Mouse (Mus musculus): Measurements from ENCODE around the gene Ndufaf3. TPM values are rescaled to one million over a fixed set of nuclear protein-coding genes. Genes with fewer than 3 reads are reported as not detected.

Gene Ndufaf3
- polyA plus RNA-seq, 1 experiment from 2014 or later = 48.4 TPM

DNA sequence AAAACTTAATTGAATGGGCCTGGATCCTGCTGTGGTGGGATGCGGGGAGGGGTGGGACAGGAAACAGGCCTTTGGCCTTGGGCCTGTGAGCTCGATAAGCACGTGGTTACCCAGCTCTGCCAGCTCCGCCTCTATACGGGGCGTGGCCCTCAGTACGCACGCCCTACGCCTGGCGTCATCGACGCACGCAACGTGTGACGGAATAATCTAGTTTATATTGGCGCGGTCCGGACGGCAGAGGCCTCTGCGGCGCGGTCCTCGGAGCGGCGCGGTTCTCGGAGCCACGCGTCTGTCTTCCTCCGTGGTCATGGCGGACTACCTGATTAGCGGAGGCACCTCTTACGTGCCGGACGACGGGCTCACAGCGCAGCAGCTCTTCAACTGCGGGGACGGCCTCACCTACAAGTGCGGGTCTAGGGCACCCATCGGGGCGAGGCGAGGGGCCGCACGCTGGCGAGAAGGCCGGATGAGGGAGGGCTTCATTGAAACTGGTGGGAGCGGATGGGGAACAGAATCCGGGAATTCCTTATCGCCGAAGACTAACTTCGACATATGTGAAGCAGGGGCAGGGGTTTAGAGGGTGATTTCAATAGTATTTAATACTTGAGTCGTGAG is 6.9 kb downstream of the Ndufaf3 start, which contains the start of gene Impdh2:
Impdh2 (plus strand) TSS at position 60 of the 615 bp plus-strand sequence.
- DNase-seq (ENCODE audit: low spot score) (peak; percentile 99), ATAC-seq (replicated peaks; ENCODE audit: insufficient number of reproducible peaks, low FRiP score, low TSS enrichment, low read depth) (peak; percentile 97)
- under 1% methylated on average over 50 of the region's 53 CpGs for WGBS
- Histone ChIP-seq H3K4me2 (ENCODE audit: low read depth, low read length) (peak within 1 kb of the TSS; percentile 62), H3K9me3 (replicated peaks; ENCODE audit: control insufficient read depth, low read length) (no peaks in the 10 kb centered on the region), H3K9ac (replicated peaks; ENCODE audit: low read length) (peak within 1 kb of the TSS; percentile 69), H3K36me3 (replicated peaks; ENCODE audit: control insufficient read depth, insufficient read depth, low read depth, low read length) (peaks cover 12% of the 10 kb centered on the region), H3K4me1 (ENCODE audit: control insufficient read depth, insufficient read depth, low read length) (no peaks in the 10 kb centered on the region; the same call in 1 of the 2 replicates), H3K4me3 (ENCODE audit: low read depth, low read length) (peak within 1 kb of the TSS; percentile 59), H3K27me3 (ENCODE audit: control insufficient read depth, insufficient read depth, low read length) (no peaks in the 10 kb centered on the region), H3K27ac (replicated peaks; ENCODE audit: low read depth, low read length) (no peak within 1 kb of the TSS; the same call in 1 of the 2 replicates)

- DNase-seq (ENCODE audit: low spot score) (no peak), ATAC-seq (replicated peaks; ENCODE audit: insufficient number of reproducible peaks, low FRiP score, low TSS enrichment, low read depth) (no peak)
- H3K9me3 ChIP-seq (replicated peaks; ENCODE audit: control insufficient read depth, low read length) = no peaks in the 10 kb centered on the region
- no peaks in the 10 kb centered on the region; the same call in 1 of the 2 replicates for H3K4me1 ChIP-seq (ENCODE audit: control insufficient read depth, insufficient read depth, low read length)
- H3K27ac ChIP-seq (replicated peaks; ENCODE audit: low read depth, low read length) = no peak overlapping the region
- no peak overlapping the region for H3K9ac ChIP-seq (replicated peaks; ENCODE audit: low read length)
- no peaks in the 10 kb centered on the region for H3K27me3 ChIP-seq (ENCODE audit: control insufficient read depth, insufficient read depth, low read length)
- H3K36me3 ChIP-seq (replicated peaks; ENCODE audit: control insufficient read depth, insufficient read depth, low read depth, low read length) = peaks cover 12% of the 10 kb centered on the region
- no peak overlapping the region for H3K4me2 ChIP-seq (ENCODE audit: low read depth, low read length)
- WGBS = 89% methylated on average over 4 of the region's 4 CpGs
- no peak overlapping the region for H3K4me3 ChIP-seq (ENCODE audit: low read depth, low read length)
Measured at GRCm38 (mm10) chr9:108559169-108559568, 8.1 kb downstream of the Ndufaf3 start.

DNA sequence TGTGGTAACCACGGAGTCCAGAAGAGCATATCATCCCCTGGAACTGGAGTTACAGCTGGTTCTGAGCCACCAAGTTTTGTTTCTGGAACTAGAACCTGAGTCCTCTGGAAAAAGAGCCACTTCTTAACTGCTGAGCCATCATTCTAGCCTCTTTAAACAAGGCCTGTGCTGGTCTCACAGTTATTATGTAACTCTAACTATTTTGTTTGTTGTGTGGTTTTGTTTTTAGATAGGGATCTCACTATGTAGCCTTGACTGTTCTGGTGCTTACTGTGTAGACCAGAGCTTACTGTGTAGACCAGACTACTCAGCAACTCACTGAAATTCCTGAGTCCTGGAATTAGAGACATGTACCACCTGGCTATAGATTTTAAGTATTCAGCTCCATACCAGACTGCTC is 20.4 kb downstream of the Ndufaf3 start:
- Histone ChIP-seq H3K27me3 (ENCODE audit: control insufficient read depth, insufficient read depth, low read length) (no peaks in the 10 kb centered on the region), H3K4me1 (ENCODE audit: control insufficient read depth, insufficient read depth, low read length) (no peaks in the 10 kb centered on the region), H3K9me3 (replicated peaks; ENCODE audit: control insufficient read depth, low read length) (no peaks in the 10 kb centered on the region), H3K9ac (replicated peaks; ENCODE audit: low read length) (no peak overlapping the region), H3K27ac (replicated peaks; ENCODE audit: low read depth, low read length) (no peak overlapping the region), H3K4me3 (ENCODE audit: low read depth, low read length) (no peak overlapping the region), H3K4me2 (ENCODE audit: low read depth, low read length) (no peak overlapping the region), H3K36me3 (replicated peaks; ENCODE audit: control insufficient read depth, insufficient read depth, low read depth, low read length) (peaks cover 21% of the 10 kb centered on the region)
- DNase-seq (ENCODE audit: low spot score) = no peak
- ATAC-seq (replicated peaks; ENCODE audit: insufficient number of reproducible peaks, low FRiP score, low TSS enrichment, low read depth) = no peak
- 98% methylated on average over 1 of the region's 1 CpGs for WGBS

- 95% methylated on average over 3 of the region's 3 CpGs for WGBS
- no peaks in the 10 kb centered on the region for H3K27me3 ChIP-seq (ENCODE audit: control insufficient read depth, insufficient read depth, low read length)
- no peaks in the 10 kb centered on the region for H3K9me3 ChIP-seq (replicated peaks; ENCODE audit: control insufficient read depth, low read length)
- DNase-seq (ENCODE audit: low spot score) = no peak
- H3K4me3 ChIP-seq (ENCODE audit: low read depth, low read length) = no peak overlapping the region
- H3K36me3 ChIP-seq (replicated peaks; ENCODE audit: control insufficient read depth, insufficient read depth, low read depth, low read length) = peaks cover 29% of the 10 kb centered on the region
- no peaks in the 10 kb centered on the region for H3K4me1 ChIP-seq (ENCODE audit: control insufficient read depth, insufficient read depth, low read length)
- H3K9ac ChIP-seq (replicated peaks; ENCODE audit: low read length) = no peak overlapping the region
- ATAC-seq (replicated peaks; ENCODE audit: insufficient number of reproducible peaks, low FRiP score, low TSS enrichment, low read depth) = no peak
- H3K4me2 ChIP-seq (ENCODE audit: low read depth, low read length) = no peak overlapping the region
- H3K27ac ChIP-seq (replicated peaks; ENCODE audit: low read depth, low read length) = no peak overlapping the region
Measured at GRCm38 (mm10) chr9:108545986-108546385, 21.2 kb downstream of the Ndufaf3 start.

DNA sequence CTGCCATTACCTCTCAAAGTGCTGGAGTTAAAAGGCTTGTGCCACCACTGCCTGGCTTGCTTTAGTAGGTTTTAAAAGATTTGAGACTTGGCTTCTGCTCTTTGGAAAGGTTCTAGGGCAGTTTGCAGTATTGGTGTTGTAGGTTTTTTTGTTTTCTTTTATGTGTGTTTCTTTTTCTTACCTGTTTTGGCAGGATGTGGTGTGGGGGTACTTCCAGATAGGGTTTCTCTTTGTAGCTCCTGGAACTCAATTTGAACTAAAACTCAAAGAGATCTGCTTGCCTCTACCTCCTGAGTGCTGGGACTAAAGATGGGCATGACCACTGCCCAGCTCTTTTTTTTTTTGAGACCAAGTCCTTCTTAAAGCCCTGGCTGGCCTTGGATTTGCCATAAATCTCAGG is 26.4 kb downstream of the Ndufaf3 start:
- Histone ChIP-seq H3K36me3 (replicated peaks; ENCODE audit: control insufficient read depth, insufficient read depth, low read depth, low read length) (peaks cover 30% of the 10 kb centered on the region), H3K9ac (replicated peaks; ENCODE audit: low read length) (no peak overlapping the region), H3K27ac (replicated peaks; ENCODE audit: low read depth, low read length) (no peak overlapping the region), H3K4me3 (ENCODE audit: low read depth, low read length) (no peak overlapping the region), H3K4me2 (ENCODE audit: low read depth, low read length) (no peak overlapping the region), H3K27me3 (ENCODE audit: control insufficient read depth, insufficient read depth, low read length) (no peaks in the 10 kb centered on the region), H3K9me3 (replicated peaks; ENCODE audit: control insufficient read depth, low read length) (no peaks in the 10 kb centered on the region), H3K4me1 (ENCODE audit: control insufficient read depth, insufficient read depth, low read length) (no peaks in the 10 kb centered on the region)
- DNase-seq (ENCODE audit: low spot score) (no peak), ATAC-seq (replicated peaks; ENCODE audit: insufficient number of reproducible peaks, low FRiP score, low TSS enrichment, low read depth) (no peak)

DNA sequence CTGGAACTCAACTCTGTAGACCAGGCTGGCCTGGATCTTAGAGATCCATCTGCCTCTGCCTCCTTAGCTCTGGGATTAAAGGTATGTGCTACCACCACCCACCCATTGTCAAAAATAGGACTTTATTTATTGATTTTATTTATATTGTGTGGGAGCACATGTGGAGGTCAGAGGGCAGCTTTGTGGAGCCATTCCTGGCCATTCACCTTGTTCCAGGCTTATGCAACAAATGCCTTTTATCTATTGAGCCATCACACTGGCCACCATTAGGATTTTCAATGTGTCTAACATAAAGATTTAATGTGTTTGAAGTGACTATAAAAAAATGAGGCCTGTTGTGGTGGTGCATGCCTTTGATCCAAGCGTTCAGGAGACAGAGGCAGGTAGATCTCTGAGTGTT is 35.7 kb downstream of the Ndufaf3 start:
- Histone ChIP-seq H3K4me1 (ENCODE audit: control insufficient read depth, insufficient read depth, low read length) (no peaks in the 10 kb centered on the region), H3K4me3 (ENCODE audit: low read depth, low read length) (no peak overlapping the region), H3K9ac (replicated peaks; ENCODE audit: low read length) (no peak overlapping the region), H3K27me3 (ENCODE audit: control insufficient read depth, insufficient read depth, low read length) (no peaks in the 10 kb centered on the region), H3K4me2 (ENCODE audit: low read depth, low read length) (no peak overlapping the region), H3K9me3 (replicated peaks; ENCODE audit: control insufficient read depth, low read length) (no peaks in the 10 kb centered on the region), H3K27ac (replicated peaks; ENCODE audit: low read depth, low read length) (no peak overlapping the region), H3K36me3 (replicated peaks; ENCODE audit: control insufficient read depth, insufficient read depth, low read depth, low read length) (peaks cover 30% of the 10 kb centered on the region)
- no peak for ATAC-seq (replicated peaks; ENCODE audit: insufficient number of reproducible peaks, low FRiP score, low TSS enrichment, low read depth)
- 92% methylated on average over 1 of the region's 1 CpGs for WGBS
- DNase-seq (ENCODE audit: low spot score) = no peak

GRCm38 (mm10) chr9:108530954-108531353 is 36.3 kb downstream of the Ndufaf3 start:
- 94% methylated on average over 1 of the region's 1 CpGs for WGBS
- no peaks in the 10 kb centered on the region for H3K4me1 ChIP-seq (ENCODE audit: control insufficient read depth, insufficient read depth, low read length)
- ATAC-seq (replicated peaks; ENCODE audit: insufficient number of reproducible peaks, low FRiP score, low TSS enrichment, low read depth) = no peak
- H3K9ac ChIP-seq (replicated peaks; ENCODE audit: low read length) = no peak overlapping the region
- no peaks in the 10 kb centered on the region for H3K27me3 ChIP-seq (ENCODE audit: control insufficient read depth, insufficient read depth, low read length)
- H3K36me3 ChIP-seq (replicated peaks; ENCODE audit: control insufficient read depth, insufficient read depth, low read depth, low read length) = peaks cover 30% of the 10 kb centered on the region
- no peak overlapping the region for H3K4me3 ChIP-seq (ENCODE audit: low read depth, low read length)
- no peak for DNase-seq (ENCODE audit: low spot score)
- H3K27ac ChIP-seq (replicated peaks; ENCODE audit: low read depth, low read length) = no peak overlapping the region
- no peak overlapping the region for H3K4me2 ChIP-seq (ENCODE audit: low read depth, low read length)
- no peaks in the 10 kb centered on the region for H3K9me3 ChIP-seq (replicated peaks; ENCODE audit: control insufficient read depth, low read length)

DNA sequence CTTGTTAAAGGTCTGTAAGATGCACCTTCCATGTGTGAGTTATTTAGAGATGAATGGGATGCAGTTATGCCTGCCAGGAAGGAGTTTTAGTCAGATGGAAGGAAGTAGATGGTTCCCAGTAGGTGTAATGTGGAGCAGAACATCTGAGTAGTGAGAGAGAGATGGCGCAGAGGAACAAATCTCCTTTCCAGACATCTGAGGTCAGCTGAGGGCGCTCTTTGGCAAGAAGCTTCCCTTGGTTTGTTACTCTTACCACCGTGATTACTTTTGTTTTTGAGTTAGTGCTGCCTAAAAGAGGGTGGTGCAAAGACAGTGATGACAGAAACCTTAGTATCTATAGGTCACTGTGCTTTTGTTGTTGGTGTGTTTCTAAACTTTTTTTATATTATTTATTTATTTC is 41.8 kb downstream of the Ndufaf3 start:
- peaks cover 6% of the 10 kb centered on the region for H3K36me3 ChIP-seq (replicated peaks; ENCODE audit: control insufficient read depth, insufficient read depth, low read depth, low read length)
- DNase-seq (ENCODE audit: low spot score) = no peak

More for the DNA sequence above, 41.8 kb downstream of the Ndufaf3 start:
- H3K9me3 ChIP-seq (replicated peaks; ENCODE audit: control insufficient read depth, low read length) = no peaks in the 10 kb centered on the region
- H3K4me1 ChIP-seq (ENCODE audit: control insufficient read depth, insufficient read depth, low read length) = no peaks in the 10 kb centered on the region
- WGBS = 95% methylated on average over 3 of the region's 3 CpGs
- H3K9ac ChIP-seq (replicated peaks; ENCODE audit: low read length) = no peak overlapping the region
- no peak for ATAC-seq (replicated peaks; ENCODE audit: insufficient number of reproducible peaks, low FRiP score, low TSS enrichment, low read depth)
- no peak overlapping the region for H3K27ac ChIP-seq (replicated peaks; ENCODE audit: low read depth, low read length)
- H3K4me3 ChIP-seq (ENCODE audit: low read depth, low read length) = no peak overlapping the region
- no peaks in the 10 kb centered on the region for H3K27me3 ChIP-seq (ENCODE audit: control insufficient read depth, insufficient read depth, low read length)
- H3K4me2 ChIP-seq (ENCODE audit: low read depth, low read length) = no peak overlapping the region

All from embryonic facial prominence, embryonic 11.5 days (tissue).